Mouse (Mus musculus) forebrain, embryonic 16.5 days (tissue): ENCODE data around the gene Slc25a44. TPM values are rescaled to one million over a fixed set of nuclear protein-coding genes. Genes with fewer than 3 reads are reported as not detected.

Experiments
- ATAC-seq: fragments of 200-750 bp; cut with Nextera tagmentation; 2 replicates; pipeline ENCODE4 v1.8.0; 2017; ENCODE audit warnings: mild to moderate bottlenecking, moderate library complexity
- H3K27ac ChIP-seq: fragments of 300-500 bp; sonication (generic); 2 replicates; pipeline ENCODE4 v1.5.1; 2014; ENCODE audit warnings: low read length, control low read depth
- H3K27me3 ChIP-seq: fragments of 300-500 bp; sonication (generic); replicated peaks from 2 replicates; pipeline ENCODE4 v1.6.1; 2014; ENCODE audit warnings: low read length; ENCODE audit not compliant: control insufficient read depth, insufficient read depth
- H3K36me3 ChIP-seq: fragments of 300-500 bp; sonication (generic); 2 replicates; pipeline ENCODE4 v1.6.1; 2014; ENCODE audit not compliant: control insufficient read depth, insufficient read depth
- H3K4me1 ChIP-seq: fragments of 300-500 bp; sonication (generic); replicated peaks from 2 replicates; pipeline ENCODE4 v1.6.1; 2014; ENCODE audit warnings: low read length; ENCODE audit not compliant: control insufficient read depth, insufficient read depth
- H3K4me2 ChIP-seq: fragments of 300-500 bp; sonication (generic); 2 replicates; pipeline ENCODE4 v1.6.1; 2014; ENCODE audit warnings: mild to moderate bottlenecking, low read length, control low read depth
- H3K4me3 ChIP-seq: fragments of 300-500 bp; sonication (generic); replicated peaks from 2 replicates; pipeline ENCODE4 v1.5.1; 2014; ENCODE audit warnings: mild to moderate bottlenecking, low read length, control low read depth
- H3K9ac ChIP-seq: fragments of 300-500 bp; sonication (generic); replicated peaks from 2 replicates; pipeline ENCODE4 v1.6.1; 2014; ENCODE audit warnings: low read depth, low read length, control low read depth
- H3K9me3 ChIP-seq: fragments of 300-500 bp; sonication (generic); 2 replicates; pipeline ENCODE4 v1.6.1; 2016; ENCODE audit warnings: low read length; ENCODE audit not compliant: control insufficient read depth
- WGBS: fragments of 180-500 bp; shearing (Covaris S2); extraction: QIAGEN DNeasy Blood & Tissue Kit; methylation state at CpG from one replicate; pipeline ENCODE4 v1.1.7; 2014; 5-methylcytosine and 5-hydroxymethylcytosine counted together
- polyA plus RNA-seq: library from polyadenylated mRNA; unstranded; fragments of >200 nt; fragmentation: Nextera tagmentation; extraction: Ambion mirVana; gene quantifications from 2 replicates; pipeline ENCODE4 v1.2.1, GENCODE M21; 2015

Gene Slc25a44
- polyA plus RNA-seq, 1 experiment from 2014 or later = 37.1 TPM

- H3K9me3 ChIP-seq = no peaks in the 10 kb centered on the region
- no peak overlapping the region for H3K4me3 ChIP-seq
- H3K4me2 ChIP-seq = no peak overlapping the region; the same call in 1 of the 2 replicates
- no peak overlapping the region for H3K9ac ChIP-seq
- ATAC-seq = no peak
- H3K27me3 ChIP-seq = no peaks in the 10 kb centered on the region
- no peak overlapping the region for H3K27ac ChIP-seq
- WGBS = 88% methylated on average over 10 of the region's 10 CpGs
- no peaks in the 10 kb centered on the region; the same call in 1 of the 2 replicates for H3K36me3 ChIP-seq
- H3K4me1 ChIP-seq = peaks cover 27% of the 10 kb centered on the region
Measured at GRCm38 (mm10) chr3:88425708-88426420, 925 bp upstream of the Slc25a44 start.

GRCm38 (mm10) chr3:88425330-88425689 is 371 bp upstream of the Slc25a44 start:
- peak overlapping the region; percentile 78 for H3K4me3 ChIP-seq
- ATAC-seq = no peak
- no peak overlapping the region for H3K27ac ChIP-seq
- peaks cover 27% of the 10 kb centered on the region for H3K4me1 ChIP-seq
- no peaks in the 10 kb centered on the region for H3K9me3 ChIP-seq
- H3K36me3 ChIP-seq = peaks cover 5% of the 10 kb centered on the region
- no peak overlapping the region for H3K9ac ChIP-seq
- no peaks in the 10 kb centered on the region for H3K27me3 ChIP-seq
- peak overlapping the region; percentile 42 for H3K4me2 ChIP-seq
- WGBS = 12% methylated on average over 2 of the region's 2 CpGs

- ATAC-seq = no peak
- Histone ChIP-seq H3K4me1 (peaks cover 27% of the 10 kb centered on the region), H3K4me3 (no peak overlapping the region), H3K27me3 (no peaks in the 10 kb centered on the region), H3K27ac (no peak overlapping the region), H3K4me2 (no peak overlapping the region), H3K36me3 (peaks cover 11% of the 10 kb centered on the region), H3K9me3 (no peaks in the 10 kb centered on the region), H3K9ac (peak overlapping the region; percentile 30)
- 29% methylated on average over 9 of the region's 9 CpGs for WGBS
Measured at GRCm38 (mm10) chr3:88422020-88422720, 2.8 kb downstream of the Slc25a44 start.

GRCm38 (mm10) chr3:88420771-88421170 is 4.2 kb downstream of the Slc25a44 start:
- no peak overlapping the region for H3K4me2 ChIP-seq
- 93% methylated on average over 19 of the region's 19 CpGs for WGBS
- H3K4me1 ChIP-seq = peaks cover 27% of the 10 kb centered on the region
- peaks cover 12% of the 10 kb centered on the region for H3K36me3 ChIP-seq
- H3K9ac ChIP-seq = no peak overlapping the region
- H3K9me3 ChIP-seq = no peaks in the 10 kb centered on the region
- no peak overlapping the region for H3K4me3 ChIP-seq
- no peaks in the 10 kb centered on the region for H3K27me3 ChIP-seq
- ATAC-seq = no peak
- no peak overlapping the region for H3K27ac ChIP-seq

- peaks cover 14% of the 10 kb centered on the region for H3K4me1 ChIP-seq
- 89% methylated on average over 6 of the region's 6 CpGs for WGBS
- no peak overlapping the region for H3K9ac ChIP-seq
- no peak overlapping the region for H3K27ac ChIP-seq
- H3K4me3 ChIP-seq = no peak overlapping the region
- H3K36me3 ChIP-seq = peaks cover 13% of the 10 kb centered on the region
- H3K27me3 ChIP-seq = no peaks in the 10 kb centered on the region
- no peak overlapping the region for H3K4me2 ChIP-seq
- H3K9me3 ChIP-seq = no peaks in the 10 kb centered on the region
- ATAC-seq = no peak
Measured at GRCm38 (mm10) chr3:88418016-88418415, 6.9 kb downstream of the Slc25a44 start.

GRCm38 (mm10) chr3:88415668-88416067 is 9.3 kb downstream of the Slc25a44 start:
- Histone ChIP-seq H3K27ac (no peak overlapping the region), H3K9me3 (no peaks in the 10 kb centered on the region), H3K4me2 (no peak overlapping the region), H3K9ac (no peak overlapping the region), H3K36me3 (peaks cover 11% of the 10 kb centered on the region), H3K4me3 (no peak overlapping the region), H3K27me3 (no peaks in the 10 kb centered on the region), H3K4me1 (peaks cover 3% of the 10 kb centered on the region)
- ATAC-seq = no peak
- WGBS = 89% methylated on average over 4 of the region's 4 CpGs

GRCm38 (mm10) chr3:88412636-88413035 is 12.3 kb downstream of the Slc25a44 start:
- H3K4me3 ChIP-seq = no peak overlapping the region
- H3K9ac ChIP-seq = no peak overlapping the region
- no peaks in the 10 kb centered on the region for H3K9me3 ChIP-seq
- peaks cover 20% of the 10 kb centered on the region for H3K4me1 ChIP-seq
- no peak for ATAC-seq
- 88% methylated on average over 11 of the region's 11 CpGs for WGBS
- H3K27me3 ChIP-seq = no peaks in the 10 kb centered on the region
- no peak overlapping the region for H3K27ac ChIP-seq
- no peak overlapping the region for H3K4me2 ChIP-seq
- peaks cover 2% of the 10 kb centered on the region for H3K36me3 ChIP-seq

- H3K9ac ChIP-seq = no peak overlapping the region
- H3K36me3 ChIP-seq = peaks cover 2% of the 10 kb centered on the region
- H3K4me3 ChIP-seq = no peak overlapping the region
- WGBS = 96% methylated on average over 4 of the region's 4 CpGs
- H3K4me1 ChIP-seq = peaks cover 20% of the 10 kb centered on the region
- ATAC-seq = no peak
- H3K27me3 ChIP-seq = no peaks in the 10 kb centered on the region
- H3K27ac ChIP-seq = no peak overlapping the region
- H3K9me3 ChIP-seq = no peaks in the 10 kb centered on the region
- no peak overlapping the region for H3K4me2 ChIP-seq
Measured at GRCm38 (mm10) chr3:88411681-88412080, 13.3 kb downstream of the Slc25a44 start.

GRCm38 (mm10) chr3:88410645-88411031 is 14.3 kb downstream of the Slc25a44 start:
- 28% methylated on average over 7 of the region's 7 CpGs for WGBS
- H3K9ac ChIP-seq = peak overlapping the region; percentile 88
- H3K27ac ChIP-seq = peak overlapping the region; percentile 87
- H3K9me3 ChIP-seq = no peaks in the 10 kb centered on the region
- peaks cover 20% of the 10 kb centered on the region for H3K4me1 ChIP-seq
- H3K36me3 ChIP-seq = no peaks in the 10 kb centered on the region; the same call in 1 of the 2 replicates
- peak overlapping the region; percentile 86 for H3K4me3 ChIP-seq
- no peaks in the 10 kb centered on the region for H3K27me3 ChIP-seq
- ATAC-seq = no peak
- peak overlapping the region; percentile 72 for H3K4me2 ChIP-seq
